In genomic region chr2:157078793-157079700, GRCm38 (mm10) we compare ENCODE assay signal across 8 mouse cellular contexts. TPM values are rescaled to one million over a fixed set of nuclear protein-coding genes. Genes with fewer than 3 reads are reported as not detected.
A peak's percentile ranks its signal among the peaks of the same experiment; 100 is the strongest.
DNase-seq lines count a peak whose midpoint lies in the region; ATAC-seq and TF ChIP-seq lines count a peak whose summit lies in the region.

Gene Soga1, minus strand, starts transcription at chr2:157079254.

- no peaks in the 10 kb centered on the region for H3K9me3 ChIP-seq in lung, postnatal 0 days (ENCODE audit: low read length)

- DNase-seq in MN1 (ENCODE audit: low spot score): peak; percentile 90
- peak; percentile 81 for DNase-seq in cerebellum, adult 8-10 months
- DNase-seq in frontal cortex, adult 2 months (ENCODE audit: extremely low spot score in 1 of 2, low spot score in 1 of 2): peak in 1 of 2 experiments; percentile 75
- peak; percentile 85 to 88 for DNase-seq in layer of hippocampus, postnatal 14 days (ENCODE audit: low spot score in 2 of 2)
- DNase-seq in lung, postnatal 0 days (ENCODE audit: low spot score): peak; percentile 93
- peak; percentile 93 for DNase-seq in retina, postnatal 1 day
- peak; percentile 82 for DNase-seq in urinary bladder, adult 2 months (ENCODE audit: low spot score)

- peaks cover 26% of the 10 kb centered on the region; the same call in 1 of the 2 replicates for H3K4me1 ChIP-seq in lung, postnatal 0 days (ENCODE audit: insufficient read depth, low read depth, low read length)

- H3K36me3 ChIP-seq in lung, postnatal 0 days (ENCODE audit: insufficient read depth, low read length): no peaks in the 10 kb centered on the region

- peak; percentile 43 to 50; a peak in 3 of 4 replicates for ATAC-seq in hematopoietic stem cell, adult 5-6 weeks (replicated peaks in 1 of 2; ENCODE audit: insufficient read depth in 1 of 2, low FRiP score in 2 of 2, low TSS enrichment in 1 of 2, low read depth in 1 of 2, poor library complexity in 2 of 2, severe bottlenecking in 2 of 2)
- peak; percentile 89 for ATAC-seq in lung, postnatal 0 days

- H3K4me2 ChIP-seq in lung, postnatal 0 days (replicated peaks; ENCODE audit: low read depth, low read length): peak within 1 kb of the TSS; percentile 83

- peak; percentile 54 for TF ChIP-seq CTCF in lung, postnatal 0 days (IDR thresholded peaks at IDR 0.05)

- peak within 1 kb of the TSS; percentile 88 for H3K9ac ChIP-seq in lung, postnatal 0 days (replicated peaks; ENCODE audit: low read depth)

- 1% methylated on average over 49 of the region's 136 CpGs for WGBS in lung, postnatal 0 days

- TF ChIP-seq EP300 in lung, postnatal 0 days (IDR thresholded peaks at IDR 0.05): no peak

- peak within 1 kb of the TSS; percentile 86 for H3K4me3 ChIP-seq in lung, postnatal 0 days (ENCODE audit: low read depth, low read length)

- H3K27me3 ChIP-seq in lung, postnatal 0 days (replicated peaks; ENCODE audit: insufficient read depth, low read length): no peaks in the 10 kb centered on the region

- H3K27ac ChIP-seq in lung, postnatal 0 days (ENCODE audit: low read length): peak within 1 kb of the TSS; percentile 95

RNA-seq across cellular contexts. Expression of gene Soga1, which starts in this region (rescaled TPM):
- polyA plus RNA-seq in frontal cortex, adult 2 months (2012; rRNA removed): 8.5 and 10.5 TPM in 2 replicates
- total RNA-seq in hematopoietic stem cell, adult 5-6 weeks (2017): 7.4 and 10.0 TPM in 2 replicates
- total RNA-seq in layer of hippocampus, postnatal 14 days (2021): 10 to 100 TPM; 63.0 to 66.5 TPM
- 2.5 and 3.1 TPM in 2 replicates for polyA plus RNA-seq in lung, postnatal 0 days (2015; fragmentation: Nextera tagmentation; extraction: Ambion mirVana)
- polyA plus RNA-seq in urinary bladder, adult 2 months (2012; rRNA removed): 3.0 and 7.1 TPM in 2 replicates
